ENCODE assay signal across 18 mouse cellular contexts in the genomic region with DNA sequence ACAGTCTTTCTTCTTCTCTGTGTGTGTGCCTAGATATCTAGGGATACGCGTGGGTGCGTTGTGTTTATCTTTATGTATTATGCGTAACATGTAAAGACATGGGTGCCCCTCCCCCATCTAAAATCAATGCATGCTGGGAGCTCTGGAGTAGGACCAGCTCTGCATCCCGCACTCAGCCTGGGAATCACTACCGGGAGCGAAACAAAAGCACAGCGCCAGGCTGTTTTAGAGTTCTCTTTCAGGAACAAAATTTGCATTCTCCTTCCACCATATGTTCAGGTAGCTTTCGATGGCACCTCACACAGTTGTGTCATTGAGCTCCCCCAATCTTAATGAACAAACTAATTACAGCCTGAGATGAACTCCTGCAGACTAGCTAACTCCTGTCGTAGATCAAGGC.
"Had no signal": no experiment of that assay in that cellular context is flagged by ENCODE, and none has a peak within 500 bp of the region (broad histone marks: within the 10 kb centered on the region; RNA-seq: fewer than 3 reads in every experiment).

No protein-coding gene starts in this region.

- DNase-seq: kidney, adult 9 months; kidney, postnatal 36 days; layer of hippocampus, adult 9-11 months; layer of hippocampus, postnatal 36 days; liver; liver, embryonic 13.5 days; liver, postnatal 0 days; lung, postnatal 14 days; right cerebral cortex, adult 18-20 months; right cerebral cortex, postnatal 4 days; spleen, adult 18-20 months; thymus, adult 18-20 months; thymus, postnatal 25 days had no signal

- H3K4me3 ChIP-seq: limb, embryonic 12.5 days; liver, embryonic 13.5 days; lung, embryonic 15.5 days had no signal

- ATAC-seq: liver, postnatal 0 days; midbrain, embryonic 16.5 days had no signal

- H3K9ac ChIP-seq: limb, embryonic 12.5 days; liver, embryonic 13.5 days; liver, postnatal 0 days; lung, embryonic 15.5 days had no signal

- H3K9me3 ChIP-seq: limb, embryonic 12.5 days; liver, embryonic 13.5 days; lung, embryonic 15.5 days had no signal

- H3K4me1 ChIP-seq: liver, embryonic 13.5 days; lung, embryonic 15.5 days had no signal

- H3K36me3 ChIP-seq: limb, embryonic 12.5 days; liver, embryonic 13.5 days; lung, embryonic 15.5 days had no signal

- H3K27ac ChIP-seq: kidney, postnatal 0 days; limb, embryonic 12.5 days; liver, embryonic 13.5 days; lung, embryonic 15.5 days; macrophage had no signal

- H3K27me3 ChIP-seq: limb, embryonic 12.5 days; liver, embryonic 13.5 days; lung, embryonic 15.5 days had no signal

- H3K4me2 ChIP-seq: limb, embryonic 12.5 days; liver, embryonic 13.5 days; lung, embryonic 15.5 days had no signal
